Mouse (Mus musculus): ENCODE measurements around the gene Atpaf1.

The Atpaf1 gene

GRCm38 (mm10) chr4:115784769-115785510, at the start of gene Atpaf1:
Gene Atpaf1 (plus strand): TSS chr4:115784812.
- peak; percentile 89 to 91 for DNase-seq

- DNase-seq, result no peak
These were observed 49.7 kb upstream of the Atpaf1 start for GRCm38 (mm10) chr4:115734867-115735266.

GRCm38 (mm10) chr4:115737551-115738041, 47.0 kb upstream of the Atpaf1 start, which contains the start of gene Efcab14:
Gene Efcab14 (plus strand): TSS chr4:115737744.
- DNase-seq, result peak; percentile 99

- peak; percentile 7 to 12 for DNase-seq
These were observed 46.1 kb upstream of the Atpaf1 start for GRCm38 (mm10) chr4:115738481-115738985.

GRCm38 (mm10) chr4:115742658-115743057, 42.0 kb upstream of the Atpaf1 start:
- DNase-seq, result no peak

- no peak for DNase-seq
These were observed 41.5 kb upstream of the Atpaf1 start for GRCm38 (mm10) chr4:115743096-115743495.

- no peak for DNase-seq
These were observed 36.4 kb upstream of the Atpaf1 start for GRCm38 (mm10) chr4:115748181-115748580.

GRCm38 (mm10) chr4:115749336-115749735, 35.3 kb upstream of the Atpaf1 start:
- DNase-seq, result no peak

- no peak for DNase-seq
These were observed 30.5 kb upstream of the Atpaf1 start for GRCm38 (mm10) chr4:115754101-115754500.

- DNase-seq, result no peak
These were observed 29.8 kb upstream of the Atpaf1 start for GRCm38 (mm10) chr4:115754851-115755250.

- DNase-seq, result peak; percentile 39 to 53
These were observed 23.4 kb upstream of the Atpaf1 start for GRCm38 (mm10) chr4:115761206-115761605.

- DNase-seq, result no peak
These were observed 20.0 kb upstream of the Atpaf1 start for GRCm38 (mm10) chr4:115764581-115764980.

- DNase-seq, result no peak
These were observed 16.8 kb upstream of the Atpaf1 start for GRCm38 (mm10) chr4:115767647-115768467.

GRCm38 (mm10) chr4:115775056-115775455, 9.6 kb upstream of the Atpaf1 start:
- no peak for DNase-seq

GRCm38 (mm10) chr4:115777627-115778026, 7.0 kb upstream of the Atpaf1 start:
- no peak for DNase-seq

- DNase-seq, result no peak
These were observed 4.3 kb upstream of the Atpaf1 start for GRCm38 (mm10) chr4:115780269-115780668.

GRCm38 (mm10) chr4:115780918-115781317, 3.7 kb upstream of the Atpaf1 start, which contains the start of gene Tex38:
Gene Tex38 (minus strand): TSS chr4:115781018.
- DNase-seq, result no peak

- DNase-seq, result no peak
These were observed 2.4 kb upstream of the Atpaf1 start for GRCm38 (mm10) chr4:115782026-115782805.

GRCm38 (mm10) chr4:115785511-115786034, 961 bp downstream of the Atpaf1 start:
- no peak for DNase-seq

GRCm38 (mm10) chr4:115790864-115791263, 6.3 kb downstream of the Atpaf1 start:
- DNase-seq, result no peak

GRCm38 (mm10) chr4:115795360-115795759, 10.7 kb downstream of the Atpaf1 start:
- DNase-seq, result no peak

- no peak for DNase-seq
These were observed 15.4 kb downstream of the Atpaf1 start for GRCm38 (mm10) chr4:115799981-115800380.

Measured in cerebellum, postnatal 14 days (tissue).